Mouse (Mus musculus) cerebellum, adult 2 months (tissue): ENCODE data around the gene Prok2.

ENCODE experiments used
- CTCF ChIP-seq: fragments of 200-500 bp; IDR thresholded peaks from 2 replicates; pipeline ENCODE4 v1.5.1; 2011; ENCODE audit warnings: low read depth, mild to moderate bottlenecking, control low read depth, low read length, moderate library complexity, borderline replicate concordance; ENCODE audit not compliant: insufficient read depth
- POLR2A ChIP-seq: fragments of 200-500 bp; IDR thresholded peaks from 2 replicates; pipeline ENCODE4 v1.6.1; 2011; ENCODE audit warnings: low read length, control low read depth, borderline replicate concordance; ENCODE audit not compliant: insufficient read depth

DNA sequence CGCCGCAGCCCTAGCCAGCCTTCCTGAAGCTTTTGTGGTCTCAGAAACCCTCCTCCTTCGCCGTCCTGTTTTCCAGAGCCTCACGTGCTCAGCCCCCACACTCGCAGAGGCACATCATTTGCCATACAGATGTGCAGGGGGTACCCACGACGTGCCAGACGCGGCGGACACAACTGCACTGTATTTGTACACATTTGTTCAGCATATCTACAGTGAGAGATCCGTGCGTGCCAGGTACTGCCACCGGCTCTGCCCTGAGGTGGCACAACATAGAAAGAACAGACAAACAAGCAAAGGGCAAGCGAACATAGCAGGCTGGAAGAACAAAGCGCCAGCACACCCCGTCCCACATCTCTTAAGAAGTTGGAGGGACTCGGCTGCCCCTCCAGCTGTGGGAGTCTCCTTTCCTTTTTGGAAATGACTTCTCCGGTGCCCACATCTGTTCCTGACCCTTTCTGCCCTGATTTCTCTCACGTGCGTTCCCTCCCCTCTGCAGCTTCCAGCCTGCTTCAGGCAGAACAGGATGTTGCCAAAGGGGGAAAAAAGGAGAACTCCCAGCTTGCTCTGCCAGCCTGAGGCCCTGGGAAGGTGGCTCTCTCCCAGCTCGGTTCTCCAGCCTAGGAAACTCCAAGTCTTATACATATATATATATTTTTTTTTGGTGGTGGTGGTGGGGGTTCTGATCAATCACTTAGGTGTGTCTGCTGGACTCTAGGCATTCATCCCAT is 548 bp upstream of the Prok2 start:
- TF ChIP-seq CTCF (no peak), POLR2A (no peak)
